Mouse (Mus musculus) limb, embryonic 12.5 days (tissue): Measurements from ENCODE around the gene Mthfd1. TPM values are rescaled to one million over a fixed set of nuclear protein-coding genes. Genes with fewer than 3 reads are reported as not detected.

Source experiments
- ATAC-seq: fragments of 200-750 bp; cut with Nextera tagmentation; 2 replicates; pipeline ENCODE4 v1.8.0; 2017; ENCODE audit warnings: low read depth, moderate TSS enrichment; ENCODE audit not compliant: insufficient number of reproducible peaks, insufficient read depth, low FRiP score, low TSS enrichment
- H3K27ac ChIP-seq: fragments of 300-500 bp; sonication (generic); 2 replicates; pipeline ENCODE4 v1.5.1; 2016; ENCODE audit warnings: mild to moderate bottlenecking, moderate library complexity
- H3K27me3 ChIP-seq: fragments of 300-500 bp; sonication (generic); 2 replicates; pipeline ENCODE4 v1.6.1; 2016; ENCODE audit warnings: mild to moderate bottlenecking, moderate library complexity
- H3K36me3 ChIP-seq: fragments of 300-500 bp; sonication (generic); 2 replicates; pipeline ENCODE4 v1.6.1; 2016; ENCODE audit warnings: mild to moderate bottlenecking, moderate library complexity
- H3K4me1 ChIP-seq: fragments of 300-500 bp; sonication (generic); replicated peaks from 2 replicates; pipeline ENCODE4 v1.6.1; 2016
- H3K4me2 ChIP-seq: fragments of 300-500 bp; sonication (generic); 2 replicates; pipeline ENCODE4 v1.6.1; 2016; ENCODE audit warnings: mild to moderate bottlenecking, moderate library complexity
- H3K4me3 ChIP-seq: fragments of 300-500 bp; sonication (generic); replicated peaks from 2 replicates; pipeline ENCODE4 v1.5.1; 2016; ENCODE audit warnings: mild to moderate bottlenecking
- H3K9ac ChIP-seq: fragments of 300-500 bp; sonication (generic); replicated peaks from 2 replicates; pipeline ENCODE4 v1.6.1; 2016; ENCODE audit warnings: mild to moderate bottlenecking, moderate library complexity
- H3K9me3 ChIP-seq: fragments of 300-500 bp; sonication (generic); 2 replicates; pipeline ENCODE4 v1.6.1; 2016; ENCODE audit warnings: mild to moderate bottlenecking, moderate library complexity
- WGBS: fragments of 180-500 bp; shearing (Covaris S2); methylation state at CpG from one replicate; pipeline ENCODE4 v1.1.7; 2016; 5-methylcytosine and 5-hydroxymethylcytosine counted together
- polyA plus RNA-seq: library from polyadenylated mRNA; unstranded; fragments of >200 nt; fragmentation: Nextera tagmentation; extraction: Ambion mirVana; gene quantifications from 2 replicates; pipeline ENCODE4 v1.2.1, GENCODE M21; 2016

Mthfd1 gene
- polyA plus RNA-seq, 1 experiment from 2014 or later = 83.6 TPM

GRCm38 (mm10) chr12:76304199-76304598 lies 49.1 kb downstream of the Mthfd1 start:
- peaks cover 72% of the 10 kb centered on the region for H3K36me3 ChIP-seq
- no peak for ATAC-seq
- no peak overlapping the region for H3K9ac ChIP-seq
- H3K4me2 ChIP-seq = no peak overlapping the region
- peaks cover 25% of the 10 kb centered on the region for H3K4me1 ChIP-seq
- peak overlapping the region; percentile 50; the same call in 1 of the 2 replicates for H3K27ac ChIP-seq
- no peaks in the 10 kb centered on the region for H3K9me3 ChIP-seq
- 81% methylated on average over 4 of the region's 4 CpGs for WGBS
- H3K4me3 ChIP-seq = no peak overlapping the region
- H3K27me3 ChIP-seq = no peaks in the 10 kb centered on the region

DNA sequence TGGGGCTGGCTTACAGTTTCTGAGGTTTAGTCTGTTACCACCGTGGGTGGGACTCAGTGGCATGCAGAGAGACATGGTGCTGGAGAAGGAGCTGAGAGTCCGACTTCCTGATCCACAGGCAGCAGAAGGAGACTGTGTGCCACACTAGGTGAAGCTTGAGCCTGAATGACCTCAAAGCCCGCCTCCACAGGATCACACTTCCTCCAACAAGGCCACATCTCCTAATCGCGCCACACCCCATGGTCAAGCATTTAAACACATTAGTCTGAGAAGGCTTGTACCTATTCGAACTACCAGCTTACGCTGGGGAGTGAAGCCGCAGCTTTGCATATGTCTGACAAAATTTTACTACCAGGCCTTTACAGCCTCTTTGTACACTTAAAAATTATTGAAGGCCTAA lies 50.0 kb downstream of the Mthfd1 start:
- H3K27me3 ChIP-seq = no peaks in the 10 kb centered on the region
- H3K4me2 ChIP-seq = no peak overlapping the region
- 0 out of 2 replicates have a peak overlapping the region, but pooled peaks have one; percentile 17 for H3K27ac ChIP-seq
- no peak overlapping the region for H3K4me3 ChIP-seq
- WGBS = 88% methylated on average over 8 of the region's 8 CpGs
- H3K36me3 ChIP-seq = peaks cover 63% of the 10 kb centered on the region
- no peak for ATAC-seq
- H3K9ac ChIP-seq = no peak overlapping the region
- peaks cover 25% of the 10 kb centered on the region for H3K4me1 ChIP-seq
- H3K9me3 ChIP-seq = no peaks in the 10 kb centered on the region

GRCm38 (mm10) chr12:76306852-76307561 lies 51.9 kb downstream of the Mthfd1 start:
- Histone ChIP-seq H3K27ac (0 out of 2 replicates have a peak overlapping the region, but pooled peaks have one; percentile 4), H3K9ac (no peak overlapping the region), H3K4me3 (no peak overlapping the region), H3K4me2 (no peak overlapping the region), H3K4me1 (peaks cover 25% of the 10 kb centered on the region), H3K36me3 (peaks cover 58% of the 10 kb centered on the region), H3K9me3 (no peaks in the 10 kb centered on the region), H3K27me3 (no peaks in the 10 kb centered on the region)
- 79% methylated on average over 9 of the region's 9 CpGs for WGBS
- no peak for ATAC-seq

GRCm38 (mm10) chr12:76307964-76308363 lies 52.9 kb downstream of the Mthfd1 start:
- WGBS = 36% methylated on average over 9 of the region's 9 CpGs
- no peak overlapping the region; the same call in 1 of the 2 replicates for H3K27ac ChIP-seq

DNA sequence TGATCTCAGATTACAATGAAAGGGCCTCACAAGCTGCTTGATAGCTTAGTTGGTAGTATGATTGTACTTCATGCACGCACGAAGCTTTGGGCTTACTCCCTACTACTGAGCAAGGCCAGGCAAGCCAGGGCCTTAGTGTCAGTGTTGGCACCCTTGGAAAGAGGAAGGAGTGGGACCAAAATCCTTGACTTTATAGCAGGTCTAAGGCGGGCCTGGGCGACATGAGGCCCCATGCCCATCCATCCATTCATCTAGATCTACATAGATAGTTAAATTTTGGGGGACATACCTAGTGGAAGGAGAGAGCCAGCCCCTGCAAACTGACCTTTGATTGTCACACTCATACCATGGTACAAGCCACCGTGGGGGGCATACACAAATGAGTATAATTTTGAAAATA lies 53.3 kb downstream of the Mthfd1 start:
- Histone ChIP-seq H3K4me3 (no peak overlapping the region), H3K9me3 (no peaks in the 10 kb centered on the region), H3K9ac (no peak overlapping the region), H3K4me1 (peaks cover 25% of the 10 kb centered on the region), H3K4me2 (no peak overlapping the region), H3K36me3 (peaks cover 58% of the 10 kb centered on the region), H3K27me3 (no peaks in the 10 kb centered on the region), H3K27ac (peak overlapping the region; percentile 53; the same call in 1 of the 2 replicates)
- 87% methylated on average over 5 of the region's 5 CpGs for WGBS
- no peak for ATAC-seq

More at GRCm38 (mm10) chr12:76307964-76308363, 52.9 kb downstream of the Mthfd1 start:
- no peaks in the 10 kb centered on the region for H3K27me3 ChIP-seq
- H3K4me2 ChIP-seq = no peak overlapping the region
- peaks cover 58% of the 10 kb centered on the region for H3K36me3 ChIP-seq
- no peak for ATAC-seq
- no peak overlapping the region for H3K9ac ChIP-seq
- H3K4me3 ChIP-seq = no peak overlapping the region
- H3K9me3 ChIP-seq = no peaks in the 10 kb centered on the region
- peaks cover 25% of the 10 kb centered on the region for H3K4me1 ChIP-seq

DNA sequence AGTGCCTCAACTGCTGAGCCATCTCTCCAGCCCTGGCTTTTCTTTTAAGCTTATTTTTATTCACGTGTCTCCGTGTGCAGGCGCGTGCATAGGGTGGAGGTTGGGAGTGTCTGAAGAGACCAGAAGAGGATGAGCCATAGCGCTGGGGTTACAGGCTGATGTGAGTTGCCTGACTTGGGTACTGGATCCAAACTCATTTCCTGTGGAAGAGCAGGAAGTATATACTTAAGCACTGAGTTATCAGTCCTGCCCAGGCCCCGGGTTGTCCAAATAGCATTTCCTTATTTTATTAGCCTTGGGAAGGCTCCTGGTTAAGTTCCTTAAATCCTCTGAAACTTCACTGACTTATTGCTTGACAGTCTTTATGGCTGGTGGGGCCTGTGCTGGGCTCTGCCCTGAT lies 54.9 kb downstream of the Mthfd1 start:
- Histone ChIP-seq H3K9ac (no peak overlapping the region), H3K36me3 (peaks cover 56% of the 10 kb centered on the region), H3K9me3 (no peaks in the 10 kb centered on the region), H3K4me1 (peaks cover 19% of the 10 kb centered on the region), H3K4me3 (no peak overlapping the region), H3K27me3 (no peaks in the 10 kb centered on the region), H3K27ac (no peak overlapping the region), H3K4me2 (no peak overlapping the region)
- no peak for ATAC-seq
- WGBS = 84% methylated on average over 6 of the region's 6 CpGs

- Histone ChIP-seq H3K36me3 (peaks cover 57% of the 10 kb centered on the region), H3K9ac (no peak overlapping the region), H3K4me3 (no peak overlapping the region), H3K4me1 (peaks cover 17% of the 10 kb centered on the region), H3K4me2 (no peak overlapping the region), H3K27me3 (no peaks in the 10 kb centered on the region), H3K9me3 (no peaks in the 10 kb centered on the region), H3K27ac (no peak overlapping the region)
- ATAC-seq = no peak
- WGBS = 76% methylated on average over 6 of the region's 6 CpGs
Measured at GRCm38 (mm10) chr12:76310633-76311032, 55.5 kb downstream of the Mthfd1 start.

DNA sequence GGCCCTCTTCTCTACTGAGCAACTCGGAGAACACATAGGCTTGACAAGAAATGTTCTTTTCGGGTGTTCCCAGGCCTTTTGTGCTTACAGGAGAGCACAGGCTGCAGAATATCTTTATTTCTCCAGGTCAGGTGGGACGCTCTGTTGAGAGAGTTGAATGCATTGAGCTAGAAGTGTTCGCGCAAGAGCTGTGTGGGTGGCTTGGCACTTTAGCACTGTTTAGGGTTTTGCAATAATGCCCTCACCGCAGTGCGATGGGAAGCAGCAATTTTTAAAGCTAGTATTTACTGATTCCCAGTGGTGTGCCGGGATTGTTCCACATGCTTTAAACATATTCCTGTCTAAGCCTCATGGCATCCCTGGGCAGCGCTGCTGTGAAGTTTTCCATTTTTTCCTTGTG lies 56.1 kb downstream of the Mthfd1 start:
- peaks cover 57% of the 10 kb centered on the region for H3K36me3 ChIP-seq
- no peak overlapping the region for H3K4me2 ChIP-seq
- WGBS = 94% methylated on average over 9 of the region's 9 CpGs
- H3K9ac ChIP-seq = no peak overlapping the region
- no peak overlapping the region for H3K4me3 ChIP-seq
- no peaks in the 10 kb centered on the region for H3K9me3 ChIP-seq
- H3K27me3 ChIP-seq = no peaks in the 10 kb centered on the region
- H3K27ac ChIP-seq = no peak overlapping the region
- H3K4me1 ChIP-seq = peaks cover 17% of the 10 kb centered on the region
- no peak for ATAC-seq

GRCm38 (mm10) chr12:76311951-76312350 lies 56.9 kb downstream of the Mthfd1 start:
- Histone ChIP-seq H3K4me1 (peaks cover 11% of the 10 kb centered on the region), H3K27ac (no peak overlapping the region), H3K4me3 (no peak overlapping the region), H3K27me3 (no peaks in the 10 kb centered on the region), H3K4me2 (no peak overlapping the region), H3K9me3 (no peaks in the 10 kb centered on the region), H3K36me3 (peaks cover 57% of the 10 kb centered on the region), H3K9ac (no peak overlapping the region)
- no peak for ATAC-seq
- WGBS = 93% methylated on average over 8 of the region's 8 CpGs

DNA sequence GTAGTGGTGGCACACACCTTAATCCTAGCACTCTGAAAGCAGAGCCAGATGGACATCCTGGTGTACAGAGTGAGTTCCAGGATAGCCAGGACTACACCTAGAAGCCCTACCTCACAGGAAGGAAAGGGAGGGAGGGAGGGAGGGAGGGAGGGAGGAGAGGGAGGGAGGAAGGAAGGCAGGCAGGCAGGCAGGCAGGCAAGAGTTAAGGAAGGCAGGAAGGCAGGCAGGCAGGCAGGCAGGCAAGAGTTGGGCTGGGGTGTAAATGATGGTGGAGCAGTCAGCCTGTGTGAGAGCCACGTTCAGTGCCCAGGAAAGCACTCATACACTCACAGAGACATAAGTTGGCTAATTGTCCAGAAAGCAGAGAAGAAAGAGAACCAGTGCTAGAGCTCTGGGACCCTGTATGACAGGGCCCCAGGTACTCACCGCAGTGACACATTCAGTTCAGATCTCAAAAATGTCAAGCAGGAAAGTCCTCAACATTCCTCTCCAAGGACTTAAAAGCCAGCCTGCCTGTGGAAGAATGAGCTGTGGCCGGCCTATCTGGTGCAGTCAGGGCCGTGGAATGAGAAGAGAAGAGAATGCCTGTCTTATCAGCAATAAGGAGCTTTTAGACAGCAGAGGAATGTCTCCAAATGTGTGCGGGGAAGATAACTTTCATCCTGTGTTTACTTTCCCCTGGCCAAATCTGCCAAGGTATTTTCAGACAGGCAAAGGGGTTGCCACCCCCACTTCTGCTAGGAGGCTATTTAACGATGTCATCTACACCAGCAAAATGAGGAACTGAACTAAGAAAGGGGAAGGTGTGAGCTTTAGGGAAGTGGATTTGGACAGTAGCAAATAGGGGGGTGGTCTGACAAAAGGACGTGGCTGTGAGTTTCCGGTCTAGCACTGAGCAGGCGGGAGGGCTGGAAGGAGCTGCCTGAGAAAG lies 63.4 kb downstream of the Mthfd1 start:
- Histone ChIP-seq H3K27ac (no peak overlapping the region), H3K9ac (no peak overlapping the region), H3K4me2 (no peak overlapping the region), H3K4me1 (no peaks in the 10 kb centered on the region; the same call in 1 of the 2 replicates), H3K27me3 (no peaks in the 10 kb centered on the region), H3K36me3 (peaks cover 56% of the 10 kb centered on the region), H3K9me3 (no peaks in the 10 kb centered on the region), H3K4me3 (no peak overlapping the region)
- ATAC-seq = no peak
- 52% methylated on average over 9 of the region's 9 CpGs for WGBS
